Mouse (Mus musculus): ENCODE results near the gene Gtf2ird2.

Gene Gtf2ird2

GRCm38 (mm10) chr5:134183880-134184808 is at the start of gene Gtf2ird2:
TSS of gene Gtf2ird2 (plus strand) at chr5:134184019.
- peak; percentile 99 for DNase-seq

DNA sequence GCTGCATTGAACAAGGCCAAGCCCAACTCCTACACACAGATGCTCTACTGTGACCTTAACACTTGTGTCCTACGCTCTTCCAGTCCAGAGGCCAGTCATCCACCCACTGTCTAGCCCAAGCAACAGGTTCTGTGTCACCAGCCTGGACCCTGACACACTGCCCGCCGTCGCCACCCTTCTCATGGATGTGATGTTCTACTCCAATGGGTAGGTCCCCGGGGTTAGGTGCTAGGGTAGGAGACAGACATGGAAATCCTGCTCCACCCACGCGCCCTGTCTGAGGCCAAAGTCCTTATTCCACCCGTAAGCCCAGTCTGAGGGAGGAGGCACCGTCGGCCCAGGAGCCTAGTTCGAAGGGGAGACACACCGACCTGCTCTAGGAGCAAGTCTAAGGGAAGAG is 47.8 kb upstream of the Gtf2ird2 start:
- DNase-seq = no peak

DNA sequence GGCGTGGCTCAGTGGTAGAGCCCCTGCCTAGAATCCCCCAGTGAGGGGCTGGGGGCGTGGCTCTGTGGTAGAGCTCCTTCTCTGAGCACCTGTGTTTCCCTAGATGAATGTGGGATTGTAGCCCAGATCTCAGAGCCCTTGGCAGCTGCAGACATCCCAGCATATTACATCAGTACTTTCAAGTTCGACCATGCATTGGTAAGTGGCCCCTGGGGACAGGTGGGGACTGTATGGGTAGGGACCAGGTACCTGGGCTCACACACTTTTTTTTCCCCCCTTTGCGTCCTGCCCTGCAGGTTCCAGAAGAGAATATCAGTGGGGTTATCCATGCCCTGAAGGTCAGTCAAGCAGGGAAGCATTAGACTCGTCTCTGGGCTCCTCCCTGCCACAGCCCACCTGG is 45.9 kb upstream of the Gtf2ird2 start:
- no peak for DNase-seq

DNA sequence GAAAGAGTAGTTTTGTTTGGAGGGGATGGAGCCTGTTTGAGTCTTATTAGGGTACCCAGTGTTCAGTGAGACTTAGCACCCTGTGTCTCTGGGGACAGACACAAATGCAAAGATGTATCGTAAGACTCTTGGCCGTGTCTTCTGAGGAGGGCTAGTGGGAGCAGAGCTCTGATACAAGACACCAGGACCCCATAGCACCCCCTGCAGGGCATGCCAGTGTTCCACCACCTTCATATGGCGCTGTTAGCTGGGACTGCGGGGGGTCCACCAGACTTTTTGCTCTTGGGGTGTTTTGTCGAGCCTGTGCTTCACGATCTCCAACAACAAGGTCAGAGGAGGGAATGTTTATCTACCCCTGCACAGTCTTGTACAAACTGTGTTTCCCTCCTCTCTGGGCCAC is 44.4 kb upstream of the Gtf2ird2 start:
- no peak for DNase-seq

GRCm38 (mm10) chr5:134141236-134141635 is 42.6 kb upstream of the Gtf2ird2 start:
- no peak for DNase-seq

DNA sequence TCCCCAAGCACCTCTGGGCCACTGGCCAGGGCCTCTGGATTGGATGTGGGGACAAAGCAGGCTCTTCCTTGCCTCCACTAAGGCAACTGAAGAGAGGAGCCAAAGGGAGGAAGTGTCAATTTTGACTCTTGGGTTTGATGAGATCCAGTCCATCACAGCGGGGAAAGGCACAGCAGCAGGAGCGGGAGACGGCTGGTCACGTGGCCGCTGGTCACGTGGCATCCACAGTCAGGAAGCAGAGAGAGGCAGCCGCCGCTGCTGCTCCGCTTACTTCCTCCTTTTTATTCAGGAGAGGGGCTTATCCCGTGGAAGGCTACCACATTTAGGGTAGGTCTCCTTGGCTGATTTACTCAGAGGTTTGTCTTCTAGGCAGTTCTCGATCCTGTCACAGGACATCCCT is 41.4 kb upstream of the Gtf2ird2 start:
- DNase-seq = no peak

- DNase-seq = no peak
Observed at GRCm38 (mm10) chr5:134144986-134145385, 38.8 kb upstream of the Gtf2ird2 start.

DNA sequence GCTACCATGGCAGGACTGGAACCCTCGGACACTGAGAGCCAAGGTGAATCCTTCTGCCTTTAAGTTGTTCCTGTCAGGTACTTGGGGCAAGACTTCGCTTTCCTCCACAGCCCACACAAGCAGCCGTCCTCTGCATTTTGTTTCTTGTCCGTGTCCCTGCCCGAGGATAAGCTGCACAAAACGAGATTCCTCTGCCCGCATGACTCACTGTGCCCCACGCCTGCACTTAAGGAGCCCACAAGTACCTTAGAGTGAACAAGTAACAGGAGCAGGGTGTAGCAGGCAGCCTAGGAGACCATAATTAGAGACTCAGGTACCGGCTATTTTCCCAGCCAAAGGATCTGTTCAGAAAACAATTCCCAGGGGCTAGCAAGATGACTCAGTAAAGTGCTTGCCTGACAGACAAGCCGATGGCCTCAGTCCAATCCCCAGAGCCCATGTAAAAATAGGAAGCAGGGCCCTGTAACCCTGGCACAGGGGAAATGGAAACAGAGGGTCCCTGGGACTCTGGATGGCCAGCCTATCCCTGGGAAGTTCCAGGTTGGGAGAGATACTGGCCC is 36.5 kb upstream of the Gtf2ird2 start:
- no peak for DNase-seq

DNA sequence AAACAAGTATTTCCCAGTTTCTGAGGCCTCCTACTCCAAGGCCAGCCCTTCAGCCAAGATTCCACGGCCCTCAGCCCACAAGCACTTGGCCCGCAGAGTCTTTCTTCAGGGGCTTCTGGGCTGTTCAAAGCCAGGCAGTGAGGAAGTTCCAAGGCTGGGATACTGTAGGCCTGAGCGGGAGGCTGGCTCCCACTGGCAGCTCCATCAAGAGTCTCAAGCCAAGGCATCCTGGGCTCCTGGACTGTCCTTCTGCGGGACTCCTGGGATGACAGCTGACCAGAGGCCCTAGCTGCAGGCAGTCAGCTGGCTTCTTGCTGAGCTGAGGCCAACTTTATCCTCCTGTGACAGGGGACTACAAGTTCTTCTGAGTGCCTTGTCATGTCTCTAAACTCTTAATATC is 35.7 kb upstream of the Gtf2ird2 start:
- DNase-seq = no peak

- no peak for DNase-seq
Observed at GRCm38 (mm10) chr5:134151895-134152294, 31.9 kb upstream of the Gtf2ird2 start.

GRCm38 (mm10) chr5:134155916-134156466 is 27.8 kb upstream of the Gtf2ird2 start:
- DNase-seq = no peak

DNA sequence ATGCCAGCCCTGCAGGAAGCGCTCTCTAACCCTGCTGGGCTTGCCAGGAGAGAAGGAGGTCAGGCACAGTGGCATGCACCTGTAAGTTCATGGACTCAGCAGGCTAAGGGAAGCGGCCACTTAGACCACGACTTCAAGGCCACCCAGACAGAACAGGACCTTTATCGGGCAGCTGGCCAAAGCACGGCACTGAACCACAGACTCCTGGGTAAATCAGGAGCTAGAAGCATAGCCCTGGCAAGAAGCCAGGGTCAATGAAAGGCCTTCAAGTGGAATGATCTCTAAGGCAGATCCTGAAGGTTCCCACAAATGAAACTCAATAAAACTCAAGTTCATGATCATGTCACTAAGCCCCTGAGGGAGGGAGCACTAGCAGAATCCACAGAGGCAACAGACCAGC is 19.1 kb upstream of the Gtf2ird2 start:
- DNase-seq = no peak

DNA sequence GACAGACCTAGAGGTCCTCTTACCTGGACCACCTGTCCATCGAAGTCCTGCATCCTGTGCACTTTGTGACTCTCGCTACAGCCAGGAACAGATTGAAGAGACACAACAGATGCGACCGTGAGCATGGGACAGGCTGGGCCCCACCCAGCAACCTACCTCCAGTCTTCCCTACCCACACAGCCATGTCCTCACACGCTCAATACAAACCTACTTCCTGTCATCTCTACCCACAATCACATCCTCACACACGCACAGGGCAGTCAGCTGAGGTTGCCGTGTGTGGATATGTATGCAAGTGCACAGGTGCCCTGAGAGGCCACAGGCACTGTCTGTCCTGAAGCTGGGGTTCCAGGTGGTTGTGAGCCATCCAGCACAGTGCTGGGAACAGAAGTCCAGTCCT is 17.2 kb upstream of the Gtf2ird2 start:
- DNase-seq = no peak

GRCm38 (mm10) chr5:134168033-134168432 is 15.8 kb upstream of the Gtf2ird2 start:
- no peak for DNase-seq

DNA sequence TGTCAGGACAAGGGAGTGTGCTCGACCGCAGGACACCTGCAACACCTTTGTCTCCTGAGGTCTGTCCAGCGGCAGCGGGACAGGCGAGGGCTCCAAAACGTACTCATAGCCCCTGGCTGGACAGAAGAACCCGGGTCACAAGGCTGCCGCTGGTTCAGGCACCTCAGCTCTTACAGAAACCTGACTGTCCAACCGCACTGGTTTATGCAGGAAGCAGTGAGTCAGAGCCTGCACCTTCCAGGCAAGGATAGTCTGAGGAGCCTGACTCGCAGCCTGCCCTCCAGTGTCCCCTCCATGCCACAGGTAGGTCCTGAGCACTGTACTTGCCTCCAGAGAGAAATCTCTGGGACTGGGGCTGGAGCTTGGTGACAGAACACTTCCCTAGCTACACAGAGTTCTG is 14.6 kb upstream of the Gtf2ird2 start:
- DNase-seq = no peak

- no peak for DNase-seq
Observed at GRCm38 (mm10) chr5:134170167-134170566, 13.7 kb upstream of the Gtf2ird2 start.

DNA sequence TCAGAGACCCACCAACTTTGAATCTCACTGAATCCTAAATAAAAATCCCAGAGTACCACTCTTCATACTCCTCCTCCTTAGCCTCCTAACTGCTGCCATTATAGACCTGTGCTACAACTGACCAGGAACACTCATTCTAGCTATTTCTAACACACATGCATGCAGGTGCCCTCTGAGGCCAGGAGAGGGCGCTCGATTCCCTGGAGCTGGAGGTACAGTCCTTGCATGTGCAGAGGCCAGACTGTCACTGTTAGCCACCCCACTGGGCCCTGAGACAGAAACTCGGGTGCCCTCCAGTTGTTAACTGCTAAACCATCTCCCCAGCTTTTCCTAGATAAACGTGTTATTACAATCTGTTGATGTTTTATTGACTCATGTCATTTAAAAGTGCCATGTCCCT is 10.6 kb upstream of the Gtf2ird2 start:
- DNase-seq = no peak

- no peak for DNase-seq
Observed at GRCm38 (mm10) chr5:134175696-134176095, 8.1 kb upstream of the Gtf2ird2 start.

DNA sequence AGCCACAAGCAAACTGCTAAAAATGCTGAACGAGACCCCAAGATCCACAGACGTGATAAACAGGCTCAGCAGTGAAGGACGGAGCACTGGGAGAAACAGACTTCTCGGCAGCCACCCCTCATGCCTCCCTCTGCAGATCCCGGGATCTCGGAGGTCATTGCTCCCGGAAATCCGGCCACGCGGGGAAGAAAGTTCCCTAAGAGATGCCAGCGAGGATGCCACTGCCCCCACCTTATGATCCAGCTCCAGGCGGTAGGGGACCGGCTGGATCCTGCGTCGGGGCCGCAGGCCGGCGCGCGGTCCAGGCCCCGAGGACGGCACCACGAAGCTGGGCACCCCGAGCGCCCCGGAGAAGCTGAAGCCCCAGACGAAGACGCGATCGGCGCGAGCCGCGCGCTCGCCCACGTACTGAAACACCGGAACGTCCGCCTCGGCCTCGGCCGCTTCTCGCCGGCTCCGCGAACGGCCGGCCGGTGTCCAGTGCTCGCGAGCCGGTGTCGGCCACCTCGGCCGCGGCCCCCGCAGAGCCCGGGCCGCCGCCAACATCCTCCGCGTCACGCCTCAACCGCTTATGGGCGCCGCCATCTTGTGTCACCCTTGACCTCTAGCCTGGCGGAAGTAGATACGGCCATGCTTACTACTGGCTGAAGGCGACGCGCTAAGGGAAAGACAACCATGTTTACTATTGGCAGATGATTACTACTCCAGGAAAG is 7.5 kb upstream of the Gtf2ird2 start, which contains the start of gene Rcc1l:
Gene Rcc1l, minus strand, starts transcription at position 606 of the 713 bp plus-strand sequence.
- DNase-seq = peak; percentile 80

DNA sequence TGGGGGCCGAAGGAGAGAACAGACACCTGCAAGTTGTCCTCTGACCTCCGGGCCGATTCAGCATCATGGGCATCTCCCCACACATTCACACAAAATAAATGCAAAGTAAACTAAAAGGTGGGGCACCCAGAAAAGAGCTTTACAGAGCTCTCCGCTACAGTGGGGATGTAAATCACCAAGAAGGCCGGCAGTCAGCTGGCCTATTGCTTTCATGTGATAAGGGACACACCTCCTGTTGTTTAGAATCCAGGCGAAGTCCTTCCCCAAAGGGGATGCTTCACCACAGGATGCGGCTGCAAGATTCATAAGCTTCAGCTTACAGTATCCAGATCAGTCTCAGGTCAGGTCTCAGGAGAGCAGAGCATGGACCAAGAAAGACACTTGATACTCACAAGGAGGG is 5.3 kb upstream of the Gtf2ird2 start:
- no peak for DNase-seq

DNA sequence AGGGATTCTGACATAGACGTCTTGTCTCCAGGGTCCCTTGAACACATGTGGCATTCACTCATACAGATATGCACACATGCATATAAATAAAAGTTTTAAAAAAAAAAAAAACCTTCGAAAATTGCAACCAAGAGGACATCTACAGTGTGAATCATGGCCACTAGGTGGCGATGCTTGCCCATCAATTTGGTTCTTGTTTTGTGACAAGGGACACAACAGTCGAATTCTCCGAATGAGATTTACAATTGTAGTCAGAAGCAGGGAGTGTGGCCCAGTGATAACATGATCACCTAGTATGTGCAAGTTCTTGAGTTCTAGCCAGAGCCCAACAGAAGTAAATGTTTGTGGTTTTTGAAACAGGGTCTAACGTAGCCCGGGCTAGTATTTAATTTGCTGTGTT is 3.9 kb upstream of the Gtf2ird2 start:
- peak; percentile 71 for DNase-seq

- no peak for DNase-seq
Observed at GRCm38 (mm10) chr5:134182172-134182571, 1.6 kb upstream of the Gtf2ird2 start.

DNA sequence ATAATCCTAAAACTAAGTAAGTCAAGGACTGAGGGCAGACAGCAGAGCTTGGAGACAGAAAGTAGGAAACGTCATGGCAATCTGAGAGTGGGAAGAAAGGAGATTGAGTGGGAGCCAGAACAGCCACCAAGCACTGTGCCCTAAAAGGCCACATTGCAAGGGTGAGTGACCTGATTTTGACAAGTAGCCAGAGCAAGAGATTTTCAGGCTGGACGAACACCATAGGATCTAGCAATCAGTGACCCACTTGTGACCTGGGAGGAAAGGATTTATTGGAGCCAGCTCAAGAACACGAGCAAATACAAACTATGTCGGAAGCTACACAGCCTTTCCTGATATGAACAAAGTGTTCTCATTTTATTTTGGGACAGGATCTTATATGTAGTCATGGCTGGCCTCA is 1.1 kb upstream of the Gtf2ird2 start:
- DNase-seq = no peak

All from cerebellum, adult 11 months (tissue).